Mouse (Mus musculus): ENCODE measurements at regions not wholly inside any gene's neighbourhood (a gene's known extent, or its start where the extent isn't known, plus 50 kb on each side); places are given as distances from the start of the nearest gene placed in this dataset.

GRCm38 (mm10) chr13:56350705-56351400, 54.5 kb upstream of the Cxcl14 start:
- Histone ChIP-seq H3K4me3 (ENCODE audit: control insufficient read depth, low read depth, low read length) (no peak overlapping the region), H3K27ac (ENCODE audit: control insufficient read depth, insufficient read depth, low read depth, low read length) (no peak overlapping the region), H3K4me1 (ENCODE audit: control insufficient read depth, insufficient read depth, low read length) (no peaks in the 10 kb centered on the region), H3K27me3 (ENCODE audit: control insufficient read depth, insufficient read depth, low read length) (no peaks in the 10 kb centered on the region), H3K36me3 (ENCODE audit: control insufficient read depth, insufficient read depth, low read length) (no peaks in the 10 kb centered on the region)
- TF ChIP-seq POLR2A (IDR thresholded peaks at IDR 0.05; ENCODE audit: control insufficient read depth, low read depth, low read length) = no peak
- TF ChIP-seq CTCF (IDR thresholded peaks at IDR 0.05; ENCODE audit: control insufficient read depth, insufficient read depth, insufficient replicate concordance, low read depth, low read length) = no peak

GRCm38 (mm10) chr13:56351401-56351735, 55.0 kb upstream of the Cxcl14 start:
- TF ChIP-seq POLR2A (IDR thresholded peaks at IDR 0.05; ENCODE audit: control insufficient read depth, low read depth, low read length) = no peak
- TF ChIP-seq CTCF (IDR thresholded peaks at IDR 0.05; ENCODE audit: control insufficient read depth, insufficient read depth, insufficient replicate concordance, low read depth, low read length) = no peak
- Histone ChIP-seq H3K27me3 (ENCODE audit: control insufficient read depth, insufficient read depth, low read length) (no peaks in the 10 kb centered on the region), H3K4me1 (ENCODE audit: control insufficient read depth, insufficient read depth, low read length) (no peaks in the 10 kb centered on the region), H3K4me3 (ENCODE audit: control insufficient read depth, low read depth, low read length) (no peak overlapping the region), H3K36me3 (ENCODE audit: control insufficient read depth, insufficient read depth, low read length) (no peaks in the 10 kb centered on the region), H3K27ac (ENCODE audit: control insufficient read depth, insufficient read depth, low read depth, low read length) (no peak overlapping the region)

- Histone ChIP-seq H3K4me1 (ENCODE audit: control insufficient read depth, insufficient read depth, low read length) (no peaks in the 10 kb centered on the region), H3K27ac (ENCODE audit: control insufficient read depth, insufficient read depth, low read depth, low read length) (no peak overlapping the region), H3K4me3 (ENCODE audit: control insufficient read depth, low read depth, low read length) (no peak overlapping the region), H3K36me3 (ENCODE audit: control insufficient read depth, insufficient read depth, low read length) (no peaks in the 10 kb centered on the region), H3K27me3 (ENCODE audit: control insufficient read depth, insufficient read depth, low read length) (no peaks in the 10 kb centered on the region)
- no peak for TF ChIP-seq CTCF (IDR thresholded peaks at IDR 0.05; ENCODE audit: control insufficient read depth, insufficient read depth, insufficient replicate concordance, low read depth, low read length)
- no peak for TF ChIP-seq POLR2A (IDR thresholded peaks at IDR 0.05; ENCODE audit: control insufficient read depth, low read depth, low read length)
These were observed 56.1 kb upstream of the Cxcl14 start for GRCm38 (mm10) chr13:56352436-56352835.

GRCm38 (mm10) chr13:56352839-56353605, 56.7 kb upstream of the Cxcl14 start:
- H3K27me3 ChIP-seq (ENCODE audit: control insufficient read depth, insufficient read depth, low read length) = no peaks in the 10 kb centered on the region
- no peaks in the 10 kb centered on the region for H3K4me1 ChIP-seq (ENCODE audit: control insufficient read depth, insufficient read depth, low read length)
- no peak overlapping the region for H3K4me3 ChIP-seq (ENCODE audit: control insufficient read depth, low read depth, low read length)
- no peaks in the 10 kb centered on the region for H3K36me3 ChIP-seq (ENCODE audit: control insufficient read depth, insufficient read depth, low read length)
- TF ChIP-seq POLR2A (IDR thresholded peaks at IDR 0.05; ENCODE audit: control insufficient read depth, low read depth, low read length) = no peak
- no peak for TF ChIP-seq CTCF (IDR thresholded peaks at IDR 0.05; ENCODE audit: control insufficient read depth, insufficient read depth, insufficient replicate concordance, low read depth, low read length)
- H3K27ac ChIP-seq (ENCODE audit: control insufficient read depth, insufficient read depth, low read depth, low read length) = no peak overlapping the region

GRCm38 (mm10) chr13:56353921-56354320, 57.6 kb upstream of the Cxcl14 start:
- Histone ChIP-seq H3K4me3 (ENCODE audit: control insufficient read depth, low read depth, low read length) (no peak overlapping the region), H3K36me3 (ENCODE audit: control insufficient read depth, insufficient read depth, low read length) (no peaks in the 10 kb centered on the region), H3K27me3 (ENCODE audit: control insufficient read depth, insufficient read depth, low read length) (no peaks in the 10 kb centered on the region), H3K4me1 (ENCODE audit: control insufficient read depth, insufficient read depth, low read length) (no peaks in the 10 kb centered on the region), H3K27ac (ENCODE audit: control insufficient read depth, insufficient read depth, low read depth, low read length) (no peak overlapping the region)
- TF ChIP-seq POLR2A (IDR thresholded peaks at IDR 0.05; ENCODE audit: control insufficient read depth, low read depth, low read length) (no peak), CTCF (IDR thresholded peaks at IDR 0.05; ENCODE audit: control insufficient read depth, insufficient read depth, insufficient replicate concordance, low read depth, low read length) (no peak)

GRCm38 (mm10) chr13:56354630-56355029, 58.3 kb upstream of the Cxcl14 start:
- H3K4me1 ChIP-seq (ENCODE audit: control insufficient read depth, insufficient read depth, low read length) = no peaks in the 10 kb centered on the region
- TF ChIP-seq POLR2A (IDR thresholded peaks at IDR 0.05; ENCODE audit: control insufficient read depth, low read depth, low read length) = no peak
- no peak for TF ChIP-seq CTCF (IDR thresholded peaks at IDR 0.05; ENCODE audit: control insufficient read depth, insufficient read depth, insufficient replicate concordance, low read depth, low read length)
- H3K4me3 ChIP-seq (ENCODE audit: control insufficient read depth, low read depth, low read length) = no peak overlapping the region
- H3K27ac ChIP-seq (ENCODE audit: control insufficient read depth, insufficient read depth, low read depth, low read length) = no peak overlapping the region
- no peaks in the 10 kb centered on the region for H3K27me3 ChIP-seq (ENCODE audit: control insufficient read depth, insufficient read depth, low read length)
- no peaks in the 10 kb centered on the region for H3K36me3 ChIP-seq (ENCODE audit: control insufficient read depth, insufficient read depth, low read length)

GRCm38 (mm10) chr13:56356999-56357398, 60.6 kb upstream of the Cxcl14 start:
- Histone ChIP-seq H3K27me3 (ENCODE audit: control insufficient read depth, insufficient read depth, low read length) (no peaks in the 10 kb centered on the region), H3K36me3 (ENCODE audit: control insufficient read depth, insufficient read depth, low read length) (no peaks in the 10 kb centered on the region), H3K27ac (ENCODE audit: control insufficient read depth, insufficient read depth, low read depth, low read length) (no peak overlapping the region), H3K4me3 (ENCODE audit: control insufficient read depth, low read depth, low read length) (no peak overlapping the region), H3K4me1 (ENCODE audit: control insufficient read depth, insufficient read depth, low read length) (no peaks in the 10 kb centered on the region)
- TF ChIP-seq POLR2A (IDR thresholded peaks at IDR 0.05; ENCODE audit: control insufficient read depth, low read depth, low read length) (no peak), CTCF (IDR thresholded peaks at IDR 0.05; ENCODE audit: control insufficient read depth, insufficient read depth, insufficient replicate concordance, low read depth, low read length) (no peak)
